Mouse (Mus musculus): ENCODE measurements around the gene Brca1. TPM values are rescaled to one million over a fixed set of nuclear protein-coding genes. Genes with fewer than 3 reads are reported as not detected.

The Brca1 gene
- total and polyA plus RNA-seq, 3 experiments: 0.18 to 0.63 (median 0.20) TPM

DNA sequence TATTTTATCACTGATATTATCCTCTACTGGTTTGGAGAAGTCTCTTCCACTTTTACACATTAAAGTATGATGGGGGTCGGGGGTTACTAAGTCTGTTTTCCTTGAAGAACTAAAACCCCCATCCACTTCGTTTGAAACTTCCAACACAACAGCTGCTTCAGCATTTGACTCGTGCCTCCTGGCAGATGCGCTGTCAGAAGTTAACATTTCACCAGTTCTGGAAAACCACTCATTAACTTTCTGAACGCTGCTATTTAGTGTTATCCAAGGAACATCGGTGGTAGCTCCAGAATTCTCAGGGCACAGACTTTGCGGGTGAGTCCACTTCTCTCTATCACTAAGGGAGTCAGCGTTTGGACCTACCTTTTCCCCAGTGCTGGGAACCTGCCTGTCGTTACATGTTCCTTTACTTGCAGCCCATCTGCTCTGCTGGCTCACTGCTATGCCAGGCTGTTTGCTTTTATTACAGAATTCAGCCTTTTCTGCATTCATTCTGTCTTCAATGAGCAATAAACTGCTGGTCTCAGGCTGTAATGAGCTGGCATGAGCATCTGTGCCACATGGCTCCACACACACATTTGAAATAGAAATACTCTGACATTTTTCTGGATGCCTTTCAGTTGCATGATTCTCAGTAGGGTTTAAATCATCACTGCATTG lies 25.7 kb downstream of the Brca1 start:
- intact Hi-C loops (cut with DNase I): no loop called here
- TF ChIP-seq POLR2A (IDR thresholded peaks at IDR 0.05; ENCODE audit: insufficient read depth, low read depth, low read length): no peak
- TF ChIP-seq EP300 (IDR thresholded peaks at IDR 0.05; ENCODE audit: insufficient read depth, low read depth, low read length): no peak
- no peak for TF ChIP-seq CTCF (IDR thresholded peaks at IDR 0.05)
- H3K36me3 ChIP-seq (ENCODE audit: control insufficient read depth, insufficient read depth, low read length): no peaks in the 10 kb centered on the region
- no peak overlapping the region for H3K27ac ChIP-seq
- no peaks in the 10 kb centered on the region for H3K4me1 ChIP-seq (ENCODE audit: control insufficient read depth, insufficient read depth, low read length)
- no peaks in the 10 kb centered on the region for H3K79me2 ChIP-seq (replicated peaks; ENCODE audit: control insufficient read depth, insufficient read depth, low read length)
- DNase-seq: no peak
- H3K9ac ChIP-seq (ENCODE audit: low read depth, low read length): no peak overlapping the region
- H3K4me3 ChIP-seq: no peak overlapping the region
- no peaks in the 10 kb centered on the region for H3K27me3 ChIP-seq (ENCODE audit: control insufficient read depth, insufficient read depth, low read length)
- 93% methylated on average over 9 of the region's 9 CpGs for WGBS

GRCm38 (mm10) chr11:101525056-101525455 lies 26.7 kb downstream of the Brca1 start:
- Histone ChIP-seq H3K4me3 (no peak overlapping the region), H3K9ac (ENCODE audit: low read depth, low read length) (no peak overlapping the region), H3K79me2 (replicated peaks; ENCODE audit: control insufficient read depth, insufficient read depth, low read length) (no peaks in the 10 kb centered on the region), H3K27me3 (ENCODE audit: control insufficient read depth, insufficient read depth, low read length) (no peaks in the 10 kb centered on the region), H3K36me3 (ENCODE audit: control insufficient read depth, insufficient read depth, low read length) (no peaks in the 10 kb centered on the region), H3K27ac (no peak overlapping the region), H3K4me1 (ENCODE audit: control insufficient read depth, insufficient read depth, low read length) (no peaks in the 10 kb centered on the region)
- no peak for TF ChIP-seq POLR2A (IDR thresholded peaks at IDR 0.05; ENCODE audit: insufficient read depth, low read depth, low read length)
- TF ChIP-seq CTCF (IDR thresholded peaks at IDR 0.05): no peak
- no peak for TF ChIP-seq EP300 (IDR thresholded peaks at IDR 0.05; ENCODE audit: insufficient read depth, low read depth, low read length)
- 92% methylated on average over 10 of the region's 10 CpGs for WGBS
- intact Hi-C loops (cut with DNase I): no loop called here
- DNase-seq: no peak

GRCm38 (mm10) chr11:101524446-101524845 lies 27.3 kb downstream of the Brca1 start:
- Histone ChIP-seq H3K27me3 (ENCODE audit: control insufficient read depth, insufficient read depth, low read length) (no peaks in the 10 kb centered on the region), H3K9ac (ENCODE audit: low read depth, low read length) (no peak overlapping the region), H3K4me1 (ENCODE audit: control insufficient read depth, insufficient read depth, low read length) (no peaks in the 10 kb centered on the region), H3K79me2 (replicated peaks; ENCODE audit: control insufficient read depth, insufficient read depth, low read length) (no peaks in the 10 kb centered on the region), H3K36me3 (ENCODE audit: control insufficient read depth, insufficient read depth, low read length) (no peaks in the 10 kb centered on the region), H3K27ac (no peak overlapping the region), H3K4me3 (no peak overlapping the region)
- DNase-seq: no peak
- intact Hi-C loops (cut with DNase I): no loop called here
- WGBS: 94% methylated on average over 8 of the region's 8 CpGs
- TF ChIP-seq POLR2A (IDR thresholded peaks at IDR 0.05; ENCODE audit: insufficient read depth, low read depth, low read length): no peak
- TF ChIP-seq EP300 (IDR thresholded peaks at IDR 0.05; ENCODE audit: insufficient read depth, low read depth, low read length): no peak
- TF ChIP-seq CTCF (IDR thresholded peaks at IDR 0.05): no peak

DNA sequence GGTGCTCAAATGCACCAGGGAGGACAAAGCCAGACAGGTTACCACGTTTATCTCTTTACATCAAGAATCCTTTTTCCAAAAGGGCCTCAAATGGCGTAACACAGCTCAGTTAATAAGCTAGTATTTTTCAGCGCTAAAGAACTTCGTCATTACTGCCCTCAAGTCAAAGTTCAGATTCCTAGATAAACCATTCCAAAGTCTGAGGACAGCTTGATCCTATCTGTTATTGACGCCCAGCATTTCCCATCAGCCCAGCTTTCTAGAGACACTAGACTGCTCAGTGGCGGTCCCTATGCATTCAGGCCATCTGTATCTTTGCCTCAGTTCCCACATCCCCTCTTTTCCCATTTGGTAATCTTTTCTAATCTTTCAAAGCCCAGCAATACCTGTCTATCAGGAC lies 32.4 kb downstream of the Brca1 start:
- no peak for DNase-seq
- H3K27me3 ChIP-seq (ENCODE audit: control insufficient read depth, insufficient read depth, low read length): no peaks in the 10 kb centered on the region
- intact Hi-C loops (cut with DNase I): no loop called here
- H3K4me1 ChIP-seq (ENCODE audit: control insufficient read depth, insufficient read depth, low read length): no peaks in the 10 kb centered on the region
- 95% methylated on average over 6 of the region's 6 CpGs for WGBS
- TF ChIP-seq EP300 (IDR thresholded peaks at IDR 0.05; ENCODE audit: insufficient read depth, low read depth, low read length) (no peak), POLR2A (IDR thresholded peaks at IDR 0.05; ENCODE audit: insufficient read depth, low read depth, low read length) (no peak), CTCF (IDR thresholded peaks at IDR 0.05) (no peak)
- H3K9ac ChIP-seq (ENCODE audit: low read depth, low read length): no peak overlapping the region
- no peak overlapping the region for H3K27ac ChIP-seq
- H3K79me2 ChIP-seq (replicated peaks; ENCODE audit: control insufficient read depth, insufficient read depth, low read length): no peaks in the 10 kb centered on the region
- H3K4me3 ChIP-seq: no peak overlapping the region
- no peaks in the 10 kb centered on the region for H3K36me3 ChIP-seq (ENCODE audit: control insufficient read depth, insufficient read depth, low read length)

GRCm38 (mm10) chr11:101518937-101519336 lies 32.8 kb downstream of the Brca1 start:
- no peak overlapping the region for H3K9ac ChIP-seq (ENCODE audit: low read depth, low read length)
- H3K27ac ChIP-seq: no peak overlapping the region
- H3K79me2 ChIP-seq (replicated peaks; ENCODE audit: control insufficient read depth, insufficient read depth, low read length): no peaks in the 10 kb centered on the region
- no peak for DNase-seq
- TF ChIP-seq POLR2A (IDR thresholded peaks at IDR 0.05; ENCODE audit: insufficient read depth, low read depth, low read length): no peak
- peak; percentile 43 for TF ChIP-seq CTCF (IDR thresholded peaks at IDR 0.05)
- H3K4me3 ChIP-seq: no peak overlapping the region
- H3K4me1 ChIP-seq (ENCODE audit: control insufficient read depth, insufficient read depth, low read length): no peaks in the 10 kb centered on the region
- intact Hi-C loops (cut with DNase I): no loop called here
- 78% methylated on average over 5 of the region's 5 CpGs for WGBS
- no peaks in the 10 kb centered on the region for H3K36me3 ChIP-seq (ENCODE audit: control insufficient read depth, insufficient read depth, low read length)
- H3K27me3 ChIP-seq (ENCODE audit: control insufficient read depth, insufficient read depth, low read length): no peaks in the 10 kb centered on the region

- H3K79me2 ChIP-seq (replicated peaks; ENCODE audit: control insufficient read depth, insufficient read depth, low read length): no peaks in the 10 kb centered on the region
- no peak for TF ChIP-seq CTCF (IDR thresholded peaks at IDR 0.05)
- TF ChIP-seq EP300 (IDR thresholded peaks at IDR 0.05; ENCODE audit: insufficient read depth, low read depth, low read length): no peak
- no peak for TF ChIP-seq POLR2A (IDR thresholded peaks at IDR 0.05; ENCODE audit: insufficient read depth, low read depth, low read length)
- WGBS: 80% methylated on average over 7 of the region's 7 CpGs
- H3K4me1 ChIP-seq (ENCODE audit: control insufficient read depth, insufficient read depth, low read length): no peaks in the 10 kb centered on the region
- no peak overlapping the region for H3K9ac ChIP-seq (ENCODE audit: low read depth, low read length)
- no peaks in the 10 kb centered on the region for H3K27me3 ChIP-seq (ENCODE audit: control insufficient read depth, insufficient read depth, low read length)
- H3K36me3 ChIP-seq (ENCODE audit: control insufficient read depth, insufficient read depth, low read length): no peaks in the 10 kb centered on the region
- no peak overlapping the region for H3K27ac ChIP-seq
- no peak for DNase-seq
- intact Hi-C loops (cut with DNase I): no loop called here
- H3K4me3 ChIP-seq: no peak overlapping the region
Observed at GRCm38 (mm10) chr11:101507090-101507489, 44.7 kb downstream of the Brca1 start.

Measured in heart, adult 2 months (tissue).